Mouse (Mus musculus): ENCODE data around the gene Gm10234. TPM values are rescaled to one million over a fixed set of nuclear protein-coding genes. Genes with fewer than 3 reads are reported as not detected.

Gm10234 gene
- polyA plus RNA-seq, 1 experiment from 2014 or later: not detected

Other genes with a start within 250 kb of the Gm10234 start
- gene Kbtbd8, start 204.9 kb upstream of the Gm10234 start, polyA plus RNA-seq (2015; fragmentation: Nextera tagmentation; extraction: Ambion mirVana): 3.6 and 4.9 TPM in 2 replicates